Mouse (Mus musculus): Measurements from ENCODE around the gene Mrps33.

Mrps33 gene

DNA sequence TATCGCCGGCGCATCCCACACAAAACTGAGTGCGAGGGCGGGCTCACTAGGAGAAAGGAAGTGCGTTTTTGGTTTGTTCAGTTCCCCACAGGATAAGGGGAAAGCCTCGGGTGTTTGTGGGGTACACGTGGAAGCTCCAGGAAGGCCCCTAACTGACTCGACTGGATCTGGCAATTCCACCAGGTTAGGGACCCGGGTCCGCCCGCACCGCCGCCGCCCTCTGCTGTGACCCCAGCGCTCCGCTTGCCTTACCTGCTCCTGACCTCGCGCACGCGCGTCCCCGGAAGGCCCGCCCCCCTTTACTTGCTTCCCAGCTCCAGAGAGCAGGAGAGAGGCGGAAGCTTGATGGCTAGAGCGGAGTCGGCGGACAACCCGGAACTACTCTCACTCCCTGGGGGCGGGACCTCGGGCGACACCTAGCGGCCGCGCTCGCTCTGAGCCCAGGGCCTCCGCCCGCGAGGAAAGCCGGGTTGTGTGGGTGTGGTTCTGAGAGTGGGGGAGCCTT, at the start of gene Mrps33:
TSS of gene Mrps33 (minus strand) at position 377 of the 505 bp plus-strand sequence.
- DNase-seq (ENCODE audit: low spot score): peak; percentile 97

DNA sequence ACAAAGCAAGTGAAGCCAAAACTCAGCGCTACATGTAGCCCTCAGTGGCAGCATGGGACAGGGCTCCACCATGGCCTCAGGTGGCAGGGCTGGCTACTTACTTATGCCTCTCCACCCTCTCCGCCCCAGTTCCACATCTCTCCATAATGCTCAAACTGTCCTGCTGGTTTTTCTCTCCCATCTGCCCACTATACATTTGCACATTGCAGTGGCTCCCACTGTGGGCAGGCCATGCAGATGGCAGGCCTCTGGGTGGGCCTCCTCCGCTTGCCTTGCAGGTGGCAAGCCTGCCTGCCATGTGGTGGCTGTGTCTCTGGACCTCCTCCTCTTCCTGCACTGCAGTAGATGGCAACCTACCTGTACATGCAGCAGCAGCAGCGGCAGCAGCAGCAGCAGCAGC, 38.9 kb upstream of the Mrps33 start:
- DNase-seq (ENCODE audit: low spot score): no peak

DNA sequence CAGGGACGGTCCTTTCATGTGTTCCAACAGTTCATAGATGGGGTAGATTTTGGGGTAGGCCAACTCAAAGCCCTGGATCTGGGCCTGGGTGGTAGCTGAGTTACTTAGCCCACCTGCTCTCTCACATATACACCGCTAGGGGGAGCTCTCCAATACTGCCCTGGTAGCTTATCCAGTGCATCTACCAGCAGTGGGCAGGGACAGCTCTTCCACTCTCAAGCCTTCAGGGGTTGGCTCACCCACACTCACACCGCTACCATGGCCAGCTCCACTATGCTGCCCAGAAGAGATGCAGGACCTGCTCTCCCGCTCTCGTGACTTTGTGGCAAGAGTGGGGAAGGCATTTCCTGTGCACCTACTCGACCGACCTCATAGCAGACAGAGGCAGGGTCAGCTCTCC, 38.0 kb upstream of the Mrps33 start:
- DNase-seq (ENCODE audit: low spot score): no peak

DNA sequence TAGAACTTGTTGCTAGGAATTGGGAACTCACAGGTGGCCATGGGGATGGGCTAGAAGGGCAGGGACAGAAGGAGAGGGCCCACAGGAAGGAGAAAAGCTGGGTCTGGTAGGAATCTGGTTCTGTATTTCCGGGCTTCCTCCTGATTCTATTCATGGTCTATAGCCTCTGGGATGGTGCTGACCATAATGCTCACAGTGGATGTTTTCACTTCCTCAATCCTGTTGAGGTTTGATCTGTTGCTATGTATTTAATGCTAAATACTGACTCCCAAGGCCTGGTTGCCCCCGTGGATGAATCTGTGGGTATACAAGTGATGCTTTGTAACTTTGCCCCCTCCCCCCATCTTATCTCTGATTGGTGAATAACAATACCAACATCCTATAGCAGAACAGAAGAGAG, 36.8 kb upstream of the Mrps33 start:
- DNase-seq (ENCODE audit: low spot score): no peak

DNA sequence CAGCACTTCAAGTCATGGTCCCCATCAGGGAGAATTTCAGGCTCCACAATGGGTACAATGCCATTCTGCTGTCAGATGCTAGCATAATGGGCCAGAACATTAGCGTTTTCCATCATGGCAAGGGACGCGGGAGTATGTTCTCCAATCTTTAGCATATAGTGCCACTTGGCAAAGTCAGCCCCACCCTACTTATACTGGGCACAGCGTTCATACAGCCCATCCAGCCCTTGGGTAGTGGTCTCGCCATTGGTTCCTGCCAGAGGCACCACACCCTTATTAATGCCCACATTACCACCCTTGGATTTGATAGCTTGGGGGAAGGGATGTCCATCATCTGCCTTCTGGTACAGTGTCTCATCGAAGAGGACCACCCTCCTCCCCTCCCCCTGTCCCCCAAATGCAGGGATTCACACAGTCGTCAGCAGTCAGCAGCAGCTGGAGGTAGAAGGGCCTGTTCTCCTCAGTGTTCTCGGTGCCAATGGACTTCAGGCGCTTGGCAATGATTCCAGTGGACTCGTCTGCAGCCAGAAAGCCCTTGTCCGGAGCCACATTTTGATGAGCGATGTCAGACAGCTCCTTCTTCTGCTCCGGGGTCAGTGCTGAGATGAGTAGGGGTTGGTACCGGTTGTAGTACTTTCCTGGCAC, 33.0 kb upstream of the Mrps33 start:
- DNase-seq (ENCODE audit: low spot score): no peak

DNA sequence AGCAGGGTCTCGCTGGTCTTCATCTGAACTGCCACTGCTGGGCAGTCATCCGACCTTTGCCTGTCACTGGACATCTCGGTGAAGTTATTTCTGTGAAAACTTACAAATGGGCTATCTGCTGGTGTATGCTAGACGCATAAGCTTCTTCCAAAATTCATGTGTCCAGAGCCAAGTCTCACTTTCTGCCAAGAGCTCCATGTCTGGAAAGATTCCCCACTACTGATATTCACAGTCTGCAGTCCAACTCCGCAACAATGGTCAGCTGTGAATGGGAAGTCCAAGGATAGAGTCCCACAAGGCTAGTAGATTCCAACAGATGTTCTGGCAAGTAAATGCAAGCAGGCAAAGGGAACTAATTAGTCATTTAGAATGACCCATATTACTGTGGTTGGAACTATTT, 17.9 kb upstream of the Mrps33 start:
- DNase-seq (ENCODE audit: low spot score): peak; percentile 15

DNA sequence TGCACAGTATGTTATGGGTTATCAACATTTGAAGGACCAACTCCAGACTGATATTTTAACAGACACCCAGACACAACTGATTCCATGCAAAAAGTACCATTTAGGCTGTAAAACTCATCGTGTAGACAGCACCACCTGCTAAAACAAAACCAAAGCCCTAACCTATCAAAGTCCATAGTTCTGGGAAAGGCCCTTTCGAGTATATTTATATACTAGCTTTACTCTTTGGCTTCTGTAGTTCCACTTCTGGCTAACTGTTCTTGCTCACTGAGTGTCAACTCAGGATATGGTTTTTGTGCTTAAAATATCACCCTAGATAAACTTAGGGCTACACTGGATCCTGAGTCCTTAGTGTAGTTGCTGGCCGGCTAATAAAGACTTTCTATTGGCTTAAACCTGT, 10.5 kb upstream of the Mrps33 start:
- no peak for DNase-seq (ENCODE audit: low spot score)

DNA sequence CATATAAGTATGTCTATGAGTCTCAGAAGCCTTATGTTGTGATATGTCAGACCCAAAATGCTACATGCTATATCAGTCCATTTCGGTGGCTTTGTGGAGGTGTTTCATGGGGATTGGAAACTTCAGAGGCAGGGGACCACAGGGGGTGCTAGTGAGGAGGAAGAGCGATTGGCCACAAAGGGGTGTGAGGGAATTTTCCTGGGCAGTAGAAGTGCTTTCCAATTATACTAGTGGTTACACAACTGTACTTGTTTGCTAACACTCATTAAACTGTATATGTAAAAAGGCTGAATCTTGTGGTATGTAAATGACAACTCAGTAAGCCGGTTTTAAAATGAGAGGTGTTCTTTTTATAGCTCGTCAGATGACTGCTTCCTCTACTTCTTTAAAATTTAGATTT, 8.1 kb upstream of the Mrps33 start:
- DNase-seq (ENCODE audit: low spot score): no peak

DNA sequence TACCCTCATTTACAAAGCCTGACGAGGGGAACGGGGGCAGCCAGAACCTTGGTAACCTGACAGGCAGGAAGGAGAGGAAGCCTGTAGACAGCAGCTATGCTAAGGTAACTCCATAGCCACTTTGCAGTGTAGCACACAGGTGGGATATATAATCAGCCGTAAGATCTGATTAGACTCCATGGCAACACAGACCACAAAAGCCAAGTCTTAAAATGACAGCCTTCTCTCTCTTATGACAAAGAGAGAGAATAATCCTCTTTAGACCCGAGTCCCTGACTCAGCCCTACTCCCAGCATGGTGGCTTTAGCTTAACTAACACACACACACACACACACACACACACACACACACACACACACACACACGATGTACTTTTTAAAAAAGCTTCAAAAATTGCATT, 2.3 kb downstream of the Mrps33 start:
- DNase-seq (ENCODE audit: low spot score): no peak

DNA sequence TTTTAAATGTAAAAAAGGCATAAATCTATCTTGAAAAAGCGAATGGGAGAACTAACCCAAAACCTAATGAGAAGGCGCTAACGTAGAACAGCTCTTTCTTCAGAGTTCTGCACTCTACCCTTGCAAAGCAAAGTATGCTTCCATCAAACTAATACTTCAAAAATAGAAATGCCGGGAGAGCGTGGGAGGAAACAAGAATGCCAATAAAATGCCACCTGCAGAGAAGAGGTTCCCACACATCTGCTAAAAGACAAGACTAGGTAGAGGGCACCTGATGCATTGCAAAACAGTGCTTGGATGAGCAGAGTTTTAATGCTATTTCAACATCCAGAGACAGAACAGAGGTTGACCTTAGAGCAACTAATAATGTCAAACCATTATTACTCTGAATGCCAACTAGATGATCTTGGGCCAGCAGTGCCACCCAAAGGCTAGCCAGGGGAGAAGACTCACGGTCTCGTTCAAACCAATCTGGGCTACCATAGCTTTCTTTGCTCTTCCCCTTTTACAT, 3.7 kb downstream of the Mrps33 start:
- no peak for DNase-seq (ENCODE audit: low spot score)

DNA sequence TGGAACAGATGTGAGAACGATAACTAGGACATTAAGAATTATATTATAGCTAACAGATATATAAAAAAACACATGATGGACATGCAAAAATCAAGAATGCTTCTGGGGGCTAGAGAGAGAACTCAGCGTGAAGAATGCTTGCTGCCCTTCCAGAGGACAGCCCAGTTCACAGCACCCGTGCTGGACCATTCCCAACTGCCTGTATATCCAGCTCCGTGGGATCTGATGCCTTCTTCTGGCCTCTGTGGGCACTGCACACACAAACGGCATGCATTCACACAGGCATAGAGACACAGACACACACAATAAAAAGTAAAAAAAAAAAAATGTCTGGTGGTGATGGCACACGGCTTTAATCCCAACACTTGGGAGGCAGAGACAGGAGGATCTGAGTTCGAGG, 4.5 kb downstream of the Mrps33 start:
- DNase-seq (ENCODE audit: low spot score): no peak

DNA sequence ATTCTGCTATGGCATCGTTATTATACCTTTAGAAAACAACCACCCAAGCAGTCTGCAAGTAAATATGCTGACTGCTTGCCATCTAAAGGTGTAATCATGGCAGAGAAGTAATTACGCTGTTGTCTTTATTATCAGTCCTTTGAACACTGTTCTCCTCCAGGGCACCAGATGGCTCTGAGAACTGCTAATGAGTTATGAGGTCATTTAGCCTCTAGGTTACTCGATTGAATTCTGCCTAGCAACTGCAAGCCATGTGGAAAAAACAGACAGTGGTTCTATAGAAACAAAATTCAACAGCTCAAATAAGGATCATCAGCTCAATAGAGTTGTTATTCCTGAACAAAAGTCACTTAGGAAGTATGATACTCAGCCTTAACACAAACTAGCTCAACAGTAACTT, 4.9 kb downstream of the Mrps33 start:
- DNase-seq (ENCODE audit: low spot score): no peak

DNA sequence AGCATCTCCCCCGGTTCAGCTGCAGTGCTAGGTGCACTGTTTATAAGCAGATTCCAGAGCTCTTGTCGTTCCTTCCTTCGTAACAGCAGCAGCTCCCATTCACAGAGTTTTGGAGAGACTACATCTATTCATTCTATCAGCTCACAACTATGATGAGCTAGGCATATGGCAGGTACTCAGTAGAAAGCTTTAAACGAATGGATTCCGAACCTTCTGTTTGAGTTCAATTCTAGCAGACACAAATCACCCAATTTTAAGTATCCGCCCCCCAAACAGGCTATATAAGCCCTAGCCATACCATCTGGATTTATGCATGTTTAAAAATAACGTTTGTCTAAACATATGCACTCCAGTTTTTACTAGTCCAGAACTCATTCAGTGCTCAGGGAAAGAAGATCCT, 9.8 kb downstream of the Mrps33 start:
- no peak for DNase-seq (ENCODE audit: low spot score)

DNA sequence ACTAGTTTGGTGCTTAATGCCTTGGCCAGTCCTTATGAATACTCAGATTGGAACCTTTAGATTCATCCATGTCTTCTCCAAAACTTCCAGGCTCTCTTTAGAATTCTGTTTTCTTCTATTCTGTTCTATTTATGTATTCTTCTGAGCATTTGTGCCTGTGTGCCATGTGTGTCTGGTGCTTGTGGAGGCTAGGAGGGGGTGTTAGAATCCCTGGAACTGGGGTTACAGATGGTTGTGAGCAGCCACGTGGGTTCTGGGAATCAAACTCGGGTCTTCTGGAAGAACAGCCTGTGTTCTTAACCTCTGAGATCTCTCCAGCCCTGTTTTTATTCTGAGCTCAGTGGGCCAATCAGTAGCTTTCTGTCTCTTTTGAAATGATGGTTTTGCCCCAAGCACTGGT, 13.7 kb downstream of the Mrps33 start:
- DNase-seq (ENCODE audit: low spot score): no peak

DNA sequence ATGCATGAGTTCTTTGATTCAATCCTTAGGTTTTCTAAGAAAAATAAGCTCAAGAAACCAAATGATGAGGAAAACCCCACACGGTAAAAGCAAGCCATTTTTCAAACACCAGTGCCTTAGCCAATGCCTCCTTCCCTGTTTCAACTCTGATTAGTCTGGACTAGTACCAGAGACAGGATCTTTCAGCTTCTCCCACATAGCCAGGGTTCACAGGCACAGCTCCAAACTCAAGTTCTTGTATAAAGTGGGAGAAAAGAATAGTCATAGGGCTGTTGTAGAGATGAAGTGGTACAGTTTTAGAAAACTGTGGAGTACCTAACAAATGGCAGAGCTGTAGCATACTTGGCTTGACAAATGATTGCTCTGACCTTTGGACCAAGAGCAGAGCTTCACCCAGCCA, 14.6 kb downstream of the Mrps33 start:
- DNase-seq (ENCODE audit: low spot score): no peak

DNA sequence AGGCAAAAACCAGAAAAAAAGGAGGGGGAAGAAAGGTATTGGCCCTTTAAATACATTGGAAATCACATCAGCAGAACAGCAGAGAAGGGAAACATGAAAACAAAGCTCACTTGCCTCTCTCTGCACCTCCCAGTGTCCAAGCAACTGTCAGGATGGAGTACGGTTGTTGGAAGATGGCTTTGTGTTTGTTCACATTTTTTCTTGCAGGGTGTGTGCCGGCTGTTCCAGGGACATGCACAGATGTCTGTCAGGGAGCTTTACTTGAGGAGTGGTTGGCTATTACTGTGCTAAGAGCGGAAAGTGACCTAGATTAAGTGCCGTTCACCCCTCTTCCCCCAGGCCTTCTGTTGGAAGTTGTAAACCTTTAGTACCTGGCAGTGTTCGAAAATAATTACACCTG, 19.0 kb downstream of the Mrps33 start:
- DNase-seq (ENCODE audit: low spot score): no peak

DNA sequence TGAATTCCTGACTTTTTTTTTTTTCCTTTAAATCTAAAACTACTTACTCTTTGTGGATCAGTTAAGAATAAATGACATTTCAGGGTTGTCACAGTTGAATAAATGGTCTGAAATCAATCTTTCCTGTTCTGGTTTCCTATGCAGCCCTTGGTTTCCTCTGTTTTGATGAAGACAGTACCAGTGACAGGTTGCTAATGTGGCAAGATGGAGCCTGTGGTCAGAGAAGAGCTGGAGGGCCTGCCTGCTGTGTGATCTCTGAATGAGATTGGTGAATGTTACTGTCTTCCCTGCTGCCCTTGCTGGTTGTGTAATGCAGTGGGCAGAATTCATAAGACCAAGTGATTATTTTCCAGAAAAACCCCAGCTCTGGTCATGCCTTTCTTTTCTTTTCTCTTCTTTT, 22.4 kb downstream of the Mrps33 start:
- DNase-seq (ENCODE audit: low spot score): no peak

DNA sequence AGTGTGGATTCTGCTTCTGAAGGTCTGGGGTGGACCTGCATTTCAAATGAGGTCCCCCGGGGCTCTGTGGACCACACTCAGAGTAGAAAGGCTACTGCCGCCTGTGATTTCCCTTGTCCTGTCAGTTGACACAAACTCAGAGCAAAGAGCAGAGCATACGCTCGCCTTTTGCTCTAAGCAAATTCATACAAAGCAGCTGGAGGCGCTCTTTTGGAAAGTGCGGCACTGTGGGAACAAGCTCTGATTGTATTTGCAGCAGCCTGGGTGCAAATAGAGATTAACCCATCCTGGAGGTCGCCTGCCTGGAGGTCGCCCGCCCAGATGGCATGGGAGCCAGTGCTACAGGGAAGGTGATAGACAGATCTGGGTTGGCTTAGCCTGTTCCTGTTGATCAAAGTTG, 23.0 kb downstream of the Mrps33 start:
- DNase-seq (ENCODE audit: low spot score): no peak

DNA sequence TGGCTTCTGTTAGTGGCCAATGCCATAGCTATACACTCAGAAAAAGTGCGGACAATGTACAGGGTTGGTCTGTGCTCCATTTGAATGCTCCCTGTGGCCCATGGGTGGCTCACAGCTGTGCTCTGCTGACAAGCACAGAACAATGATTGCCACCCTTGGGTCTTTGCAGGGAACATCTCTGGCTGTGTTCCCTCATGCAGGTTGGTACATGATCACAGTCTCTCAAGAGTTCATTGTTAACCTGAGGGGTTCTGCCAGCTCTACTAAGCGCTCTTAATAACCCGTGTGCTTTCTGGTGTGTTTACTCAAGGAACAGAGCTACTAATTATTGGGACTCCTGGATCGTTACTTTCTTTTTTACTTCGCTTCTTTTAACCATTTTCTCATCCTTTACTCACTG, 24.8 kb downstream of the Mrps33 start:
- DNase-seq (ENCODE audit: low spot score): no peak

DNA sequence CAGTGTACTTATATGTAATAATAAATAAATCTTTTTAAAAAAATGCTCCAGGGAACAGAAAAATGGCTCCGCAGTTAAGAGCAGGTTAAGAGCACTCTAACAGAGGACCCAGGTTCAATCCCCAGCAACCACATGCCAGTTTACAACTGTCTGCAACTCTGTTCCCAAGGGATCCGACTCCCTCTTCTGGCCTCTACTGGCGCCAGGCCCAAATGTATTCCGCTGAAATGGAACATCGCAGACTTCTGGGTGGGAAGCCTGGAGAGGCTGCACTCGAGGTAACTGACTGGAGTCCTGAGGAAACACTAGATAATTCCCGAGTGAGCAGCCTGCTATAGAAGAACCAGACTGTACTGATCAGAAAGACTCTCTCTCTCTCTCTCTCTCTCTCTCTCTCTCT, 27.3 kb downstream of the Mrps33 start:
- DNase-seq (ENCODE audit: low spot score): no peak

DNA sequence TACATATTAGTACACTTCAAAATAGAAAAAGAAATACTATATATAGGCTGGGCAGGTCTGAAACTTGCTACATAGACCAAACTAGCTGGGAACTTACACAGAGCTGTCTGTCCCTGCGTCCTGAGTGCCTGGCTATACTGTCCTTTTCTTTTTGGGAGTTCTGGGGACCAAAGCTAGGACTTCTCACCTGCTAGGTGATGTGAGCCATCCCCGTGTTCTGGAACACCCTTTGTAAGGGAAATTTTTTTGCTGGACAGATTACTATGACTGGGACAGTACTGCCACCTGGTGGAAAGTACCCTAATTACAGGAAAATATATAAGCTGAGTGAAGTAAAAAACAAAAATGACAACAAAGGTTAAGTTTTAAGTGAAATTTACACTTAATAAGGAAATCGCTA, 28.2 kb downstream of the Mrps33 start:
- no peak for DNase-seq (ENCODE audit: low spot score)

DNA sequence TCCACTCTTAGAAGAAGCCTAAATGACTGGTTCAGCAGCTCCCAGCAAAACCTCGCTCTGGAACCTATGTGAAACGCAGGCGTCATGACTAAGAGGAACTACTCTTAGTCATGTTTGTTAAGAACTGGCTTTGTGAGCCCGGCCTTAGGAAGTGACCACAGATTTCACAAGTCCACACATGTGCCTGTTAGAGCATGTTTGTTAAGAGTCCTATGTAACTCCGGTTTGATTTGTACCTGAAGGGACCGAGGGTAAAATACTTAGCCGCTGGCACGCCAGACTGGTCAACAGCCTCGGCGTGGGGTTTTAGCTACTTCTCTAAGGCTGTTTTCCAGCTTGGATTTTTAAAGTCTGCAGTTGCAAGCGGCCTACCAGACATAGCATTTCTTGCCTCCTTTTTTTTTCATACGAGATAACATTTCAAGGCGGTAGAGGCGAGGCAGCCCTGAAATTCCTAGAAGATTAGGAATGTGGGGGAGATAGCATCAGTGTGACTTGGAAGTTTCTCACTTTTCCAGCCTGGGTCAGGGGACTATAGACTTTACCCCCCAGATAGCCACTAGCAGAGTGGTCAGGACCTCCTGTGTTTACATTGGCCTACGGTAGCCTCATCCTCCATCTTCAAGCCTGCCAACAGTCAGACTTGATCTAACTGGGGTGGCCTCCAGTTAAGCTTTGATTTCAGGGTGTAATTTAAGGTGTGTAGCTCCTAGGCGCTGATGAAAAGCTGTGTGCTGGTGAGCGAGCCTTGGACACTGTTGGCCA, 28.8 kb downstream of the Mrps33 start:
- DNase-seq (ENCODE audit: low spot score): no peak

DNA sequence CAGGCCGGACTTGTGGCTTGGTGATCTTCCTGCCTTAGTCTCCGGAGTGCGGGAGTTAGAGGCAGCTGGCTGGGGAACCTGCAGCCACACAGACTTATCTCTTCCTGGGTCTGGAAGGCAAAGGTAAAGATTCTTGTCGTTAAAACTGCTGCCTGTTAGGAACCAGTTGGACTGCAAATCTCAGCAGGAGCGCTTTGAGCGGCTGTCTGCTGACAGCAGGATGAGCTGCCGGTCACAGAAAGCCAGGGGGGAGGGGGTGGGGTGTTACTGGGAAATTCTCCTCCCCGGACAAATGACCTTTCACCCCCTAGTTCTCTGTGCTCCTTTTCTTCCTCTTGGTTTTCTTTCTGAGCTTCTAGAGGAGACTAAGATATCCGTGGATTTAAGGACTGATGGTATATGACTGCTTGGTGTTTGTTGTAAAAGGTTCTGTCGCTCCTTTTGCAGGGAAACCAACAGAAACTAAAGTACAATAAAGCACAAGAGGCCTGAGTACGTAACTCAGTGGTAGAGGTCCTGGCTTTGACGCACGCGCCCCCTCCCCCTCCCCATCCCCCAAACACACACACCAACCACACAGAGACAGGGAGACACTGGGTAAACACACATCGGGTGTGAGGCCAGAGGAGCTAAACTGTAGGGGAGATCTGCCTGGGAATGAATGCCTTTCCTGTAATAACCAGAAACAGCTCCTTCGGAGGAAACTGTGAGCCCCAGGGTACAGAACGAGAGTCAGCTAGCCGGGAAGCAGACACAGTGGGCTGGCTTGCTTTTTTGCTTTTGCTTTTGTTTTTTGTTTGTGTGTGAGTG, 29.7 kb downstream of the Mrps33 start:
- DNase-seq (ENCODE audit: low spot score): no peak

Data from ovary, postnatal 14 days (tissue).